Mouse (Mus musculus) kidney, postnatal 4 days (tissue): Measurements from ENCODE around the gene 9330159F19Rik.

ENCODE experiments used
- DNase-seq, 2 experiments: peaks; one replicate each; pipeline ENCODE4 v3.0.0; 2021; ENCODE audit warnings: mixed read lengths in 2 of 2

The 9330159F19Rik gene

DNA sequence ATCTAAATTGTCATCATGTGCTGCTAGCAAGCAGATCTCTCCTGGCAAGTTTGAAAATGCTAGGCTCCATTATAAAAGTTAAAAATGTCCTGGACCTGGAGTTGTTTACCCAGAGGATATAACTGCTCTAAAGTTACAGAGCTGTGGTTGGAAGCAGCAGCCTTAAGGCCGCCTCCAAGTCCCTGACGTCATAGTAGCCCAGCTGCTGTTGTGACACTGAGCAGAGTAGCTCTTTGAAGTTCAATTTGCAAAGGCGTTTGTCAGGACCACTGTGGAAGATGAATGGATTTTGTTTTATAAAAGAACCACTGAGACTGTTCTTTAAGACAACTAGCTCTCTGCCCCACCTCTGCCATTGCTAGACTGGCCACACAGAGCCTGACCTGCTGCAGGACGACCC, at the start of gene 9330159F19Rik:
Gene 9330159F19Rik, plus strand, starts transcription at position 154 of the 400 bp plus-strand sequence.
- DNase-seq = peak; percentile 53 to 56

DNA sequence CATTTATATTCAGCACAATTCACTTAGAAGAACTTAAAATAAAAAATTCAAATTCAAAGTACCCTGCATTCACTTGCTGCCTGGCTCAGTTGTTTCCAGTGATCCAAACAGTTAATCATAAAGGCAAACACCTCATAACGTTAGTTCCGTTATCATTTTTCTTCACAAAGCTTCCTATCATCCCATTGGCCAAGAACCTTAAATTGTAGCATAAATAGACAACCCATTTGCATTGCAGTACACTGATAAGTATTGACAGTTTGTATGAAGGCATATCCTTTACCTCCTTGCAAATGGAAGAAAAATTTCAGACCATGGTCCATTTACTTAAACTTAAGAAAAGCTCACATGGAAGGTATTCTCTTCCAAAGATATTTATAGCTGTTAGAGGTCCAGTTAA, 49.7 kb upstream of the 9330159F19Rik start:
- DNase-seq = no peak

DNA sequence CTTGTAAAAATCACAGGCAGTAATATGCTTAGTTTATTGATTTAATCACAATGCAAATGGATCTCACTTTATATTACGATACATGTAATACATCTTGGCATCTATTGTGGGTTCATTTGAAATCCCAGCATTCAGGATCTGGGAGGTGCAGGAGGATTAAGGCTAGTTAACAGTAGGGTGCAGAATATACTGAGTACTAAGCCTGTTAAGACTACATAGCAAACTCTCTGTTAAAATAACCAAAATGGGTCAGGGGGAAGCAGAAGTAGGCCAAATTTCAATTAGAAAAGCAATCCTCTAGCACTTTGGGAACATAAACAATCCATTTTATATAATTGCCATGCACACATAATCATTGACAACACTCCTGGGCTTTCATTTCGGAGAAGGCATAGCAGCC, 37.6 kb upstream of the 9330159F19Rik start:
- no peak for DNase-seq

DNA sequence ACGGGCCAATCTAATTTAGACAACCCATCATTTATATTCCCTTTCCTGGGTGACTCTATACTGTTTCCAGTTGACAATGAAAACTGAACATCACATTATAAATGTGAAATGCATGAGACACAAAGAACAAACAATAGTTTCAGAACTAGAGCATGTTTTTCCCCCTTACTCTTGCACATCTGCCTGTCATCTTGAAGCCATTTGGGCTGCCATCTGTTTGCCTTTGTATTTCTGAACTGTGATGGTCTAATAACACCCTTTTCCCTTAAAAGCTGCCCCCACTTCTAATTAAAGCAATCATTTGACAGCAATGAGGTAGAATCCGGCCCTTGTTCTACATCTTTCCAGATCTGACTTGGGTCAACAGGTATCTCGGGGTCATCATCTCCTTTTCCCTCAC, 35.8 kb upstream of the 9330159F19Rik start:
- DNase-seq = no peak

DNA sequence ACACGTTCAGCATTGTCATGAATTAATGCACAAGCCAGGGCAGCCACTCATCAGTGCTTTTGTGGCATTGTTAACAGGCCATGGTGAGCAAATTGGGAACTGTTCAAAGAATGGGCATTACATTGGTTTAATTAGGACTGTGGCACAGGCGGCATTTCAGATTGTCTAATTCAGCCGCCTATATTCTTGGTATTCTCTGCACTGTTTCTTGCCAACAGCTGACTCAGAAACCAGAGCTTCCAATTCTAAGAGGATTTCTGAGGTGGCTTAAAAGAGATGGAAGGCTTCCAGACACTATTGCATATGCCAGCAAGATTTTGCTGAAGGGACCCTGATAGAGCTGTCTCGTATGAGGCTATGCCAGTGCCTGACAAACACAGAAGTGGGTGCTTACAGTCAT, 34.5 kb upstream of the 9330159F19Rik start:
- DNase-seq = no peak

DNA sequence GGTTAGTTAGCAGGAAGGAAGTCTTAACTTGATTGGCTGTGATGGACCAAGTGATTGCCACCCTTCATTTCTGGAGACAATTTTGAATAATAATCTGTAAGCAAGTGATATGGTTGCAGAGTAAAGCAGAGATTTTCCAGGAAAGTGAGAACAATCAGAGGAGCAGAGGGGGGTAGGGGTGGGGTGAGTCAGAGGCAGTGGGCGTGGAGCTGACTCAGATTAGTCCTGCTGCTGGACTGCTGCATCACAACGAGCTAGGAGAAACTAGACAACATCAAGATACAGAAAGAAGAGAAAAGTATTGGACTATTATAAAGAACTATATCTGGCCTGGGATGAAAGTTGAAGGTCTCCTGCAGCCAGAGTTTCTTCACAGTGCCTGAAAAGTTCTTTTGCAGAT, 33.4 kb upstream of the 9330159F19Rik start:
- no peak for DNase-seq

DNA sequence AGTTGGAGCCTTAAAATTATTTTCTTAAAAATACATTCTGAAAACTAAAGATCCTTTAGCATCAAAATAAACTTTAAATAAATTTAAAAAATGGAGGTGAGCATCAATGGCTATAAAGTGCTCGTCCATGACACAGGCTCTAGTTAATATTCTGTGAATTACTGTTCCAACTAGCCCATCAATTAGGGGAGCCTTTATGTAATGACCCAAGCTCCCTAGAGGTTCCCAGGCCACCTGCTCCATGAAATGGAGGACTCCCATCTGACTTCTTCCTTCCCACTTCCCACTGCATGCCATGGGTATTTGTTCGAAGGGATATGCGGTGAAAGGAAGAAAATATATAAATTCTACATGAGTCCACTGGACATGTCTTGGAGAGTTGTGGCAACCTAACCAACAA, 31.2 kb upstream of the 9330159F19Rik start:
- DNase-seq = no peak

DNA sequence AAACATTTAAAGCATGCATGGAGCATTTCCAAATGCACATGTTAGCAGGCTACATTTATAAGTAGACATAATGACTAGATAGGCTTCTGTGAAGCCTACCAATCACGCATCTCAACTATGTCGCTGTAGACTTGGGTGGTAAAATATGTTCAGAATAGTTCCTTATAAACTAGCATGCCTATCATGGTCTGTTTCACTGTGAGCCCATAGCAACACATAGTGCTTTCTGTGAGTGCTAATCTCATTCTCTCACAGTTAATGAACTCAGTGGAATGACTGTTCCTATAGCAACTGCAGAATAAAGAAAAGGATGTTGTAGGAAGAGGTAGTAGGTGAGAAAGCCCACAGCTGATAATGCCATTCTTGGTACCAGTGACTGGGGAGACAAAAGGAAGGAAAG, 30.4 kb upstream of the 9330159F19Rik start:
- no peak for DNase-seq

DNA sequence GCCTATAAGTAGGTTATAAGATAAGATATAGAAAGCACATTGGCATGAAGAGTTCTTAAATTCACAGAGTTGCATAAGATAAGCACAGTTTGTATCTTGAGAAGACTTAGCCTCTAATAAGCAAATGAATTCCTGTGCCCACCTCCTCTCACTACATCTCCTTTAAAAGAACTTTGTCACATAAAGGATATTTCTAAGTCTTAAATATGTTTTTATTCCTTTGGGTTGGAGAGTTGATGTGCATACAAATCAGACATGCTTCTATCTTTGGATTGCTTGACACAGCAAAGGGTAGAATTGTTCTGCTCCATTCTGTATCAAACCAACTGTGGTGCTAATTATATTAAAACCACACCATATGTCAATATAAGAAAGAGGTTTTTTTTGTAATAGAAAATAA, 17.6 kb upstream of the 9330159F19Rik start:
- DNase-seq = no peak

DNA sequence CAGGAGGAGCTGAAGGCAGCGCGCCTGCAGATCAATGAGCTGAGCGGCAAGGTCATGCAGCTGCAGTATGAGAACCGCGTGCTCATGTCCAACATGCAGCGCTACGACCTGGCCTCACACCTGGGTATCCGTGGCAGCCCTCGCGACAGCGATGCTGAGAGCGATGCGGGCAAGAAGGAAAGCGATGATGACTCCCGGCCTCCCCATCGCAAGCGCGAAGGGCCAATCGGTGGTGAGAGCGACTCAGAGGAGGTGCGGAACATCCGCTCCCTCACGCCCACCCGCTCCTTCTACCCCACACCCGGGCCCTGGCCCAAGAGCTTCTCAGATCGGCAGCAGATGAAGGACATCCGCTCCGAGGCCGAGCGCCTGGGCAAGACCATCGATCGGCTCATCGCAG, 14.6 kb upstream of the 9330159F19Rik start:
- no peak for DNase-seq

DNA sequence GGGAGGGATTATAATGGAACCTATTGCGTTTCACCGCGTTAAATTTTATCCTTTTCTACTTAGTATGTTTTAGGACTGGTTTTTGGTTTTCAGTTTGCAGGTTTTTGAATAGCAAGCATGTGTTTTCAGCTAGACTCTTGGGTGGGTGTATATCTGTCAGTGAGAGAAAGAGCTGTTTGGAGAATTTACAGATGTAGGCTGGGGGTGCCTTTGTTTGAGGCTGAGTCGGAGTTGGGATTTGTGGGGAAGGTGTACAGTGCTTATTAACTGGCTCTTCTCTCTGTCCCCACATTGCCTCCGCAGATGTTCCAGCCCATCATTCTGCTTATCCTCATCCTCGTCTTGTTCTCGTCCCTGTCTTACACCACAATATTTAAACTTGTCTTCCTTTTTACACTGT, 12.8 kb upstream of the 9330159F19Rik start, which contains the start of gene Gm49353:
Gene Gm49353, plus strand, starts transcription at position 313 of the 400 bp plus-strand sequence.
- no peak for DNase-seq

DNA sequence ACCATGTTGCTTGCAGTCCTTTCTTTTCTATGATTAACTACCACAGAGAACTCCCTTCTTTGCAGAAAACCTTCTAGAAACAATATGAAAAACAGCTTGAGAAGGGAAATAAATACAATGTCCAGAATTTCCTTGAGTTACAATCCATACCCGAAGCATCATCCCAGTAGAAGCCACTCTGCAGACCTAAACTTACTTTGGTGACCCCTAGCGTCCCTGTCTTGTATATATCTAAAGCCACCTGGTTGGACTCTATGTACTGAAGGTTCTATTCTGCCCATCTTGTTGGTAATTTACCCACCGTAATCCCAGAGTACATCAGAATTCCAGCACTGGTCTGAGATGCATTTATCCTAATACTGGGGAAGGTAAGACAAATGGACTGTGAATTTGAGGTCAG, 11.6 kb upstream of the 9330159F19Rik start:
- no peak for DNase-seq

DNA sequence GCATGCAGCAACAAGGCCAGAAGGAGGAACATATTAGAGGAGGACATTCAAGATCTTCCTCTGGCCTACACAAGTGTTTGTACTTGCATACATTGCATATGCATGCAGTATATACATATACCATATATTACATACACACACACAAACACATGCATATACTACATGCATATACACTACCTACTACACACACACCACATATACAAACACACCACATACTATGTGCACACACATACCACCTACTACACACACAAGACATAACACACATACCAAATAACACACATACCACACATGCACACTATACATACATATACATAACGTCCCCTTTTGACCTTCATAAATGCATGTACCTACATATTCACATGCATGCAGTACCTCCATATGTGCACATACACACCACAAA, 10.8 kb upstream of the 9330159F19Rik start:
- no peak for DNase-seq

DNA sequence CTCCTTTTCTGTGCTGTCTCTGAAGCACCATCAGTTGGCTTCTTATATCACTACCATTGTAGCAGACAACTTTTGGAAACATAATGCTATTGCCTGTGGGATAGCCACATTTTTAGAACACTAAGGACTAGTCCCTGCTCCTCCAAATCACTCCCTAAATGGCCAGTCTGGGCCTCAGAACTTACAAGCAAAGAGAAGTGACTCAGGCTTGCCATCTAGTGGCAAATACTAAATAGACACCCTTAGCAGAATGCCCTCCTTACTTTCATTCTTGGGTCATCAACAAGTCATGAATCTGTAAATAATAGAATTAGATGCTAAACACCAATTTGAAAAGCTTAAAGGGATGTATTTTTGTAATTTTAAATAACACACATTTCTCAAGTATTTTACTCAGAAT, 4.7 kb upstream of the 9330159F19Rik start:
- peak in 1 of 2 experiments; percentile 8 for DNase-seq

DNA sequence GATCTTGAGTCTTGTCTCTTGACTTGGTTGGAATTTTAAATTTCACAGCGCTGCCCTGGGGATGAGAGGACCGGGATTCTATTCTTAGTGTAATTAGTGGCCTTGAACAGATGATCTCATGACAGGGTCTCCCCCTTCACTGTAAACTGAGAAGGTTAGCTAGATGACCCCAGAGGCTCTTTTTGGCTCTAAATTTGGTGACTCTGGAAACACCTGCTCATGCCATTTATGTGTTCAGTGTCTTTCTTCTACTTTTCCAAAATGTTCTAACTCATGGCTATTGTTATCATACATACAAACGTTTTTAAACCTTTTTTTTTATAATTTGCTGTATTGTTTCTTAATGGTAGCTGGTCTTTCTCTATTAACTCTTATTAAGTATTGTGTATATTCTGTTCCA, 2.7 kb upstream of the 9330159F19Rik start:
- DNase-seq = no peak

DNA sequence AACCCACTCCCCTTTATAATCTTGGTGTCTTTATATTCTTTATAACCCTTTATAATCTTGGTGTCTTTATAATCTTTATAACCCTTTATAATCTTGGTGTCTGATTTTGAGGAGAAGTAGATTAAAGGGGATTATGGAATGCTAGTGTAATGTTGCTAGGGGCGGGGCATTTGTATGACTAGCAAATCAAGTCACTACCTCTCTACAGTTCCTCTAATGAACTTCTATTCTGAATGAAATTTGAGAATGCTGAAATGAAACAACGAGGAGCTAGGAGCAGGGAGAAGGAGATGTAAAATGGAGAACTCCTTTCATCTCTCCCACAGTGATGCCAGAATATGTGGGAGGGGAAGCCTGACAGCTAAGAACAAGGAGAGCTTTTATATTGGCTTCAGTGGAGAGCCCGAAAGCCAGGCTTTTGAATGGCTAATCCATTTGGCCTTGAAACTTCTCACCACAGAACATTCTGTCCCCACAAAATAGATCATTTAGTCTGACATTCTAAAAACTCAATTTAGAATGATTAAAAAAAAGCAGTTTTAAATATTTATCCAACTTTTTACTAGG, 2.2 kb downstream of the 9330159F19Rik start:
- no peak for DNase-seq

DNA sequence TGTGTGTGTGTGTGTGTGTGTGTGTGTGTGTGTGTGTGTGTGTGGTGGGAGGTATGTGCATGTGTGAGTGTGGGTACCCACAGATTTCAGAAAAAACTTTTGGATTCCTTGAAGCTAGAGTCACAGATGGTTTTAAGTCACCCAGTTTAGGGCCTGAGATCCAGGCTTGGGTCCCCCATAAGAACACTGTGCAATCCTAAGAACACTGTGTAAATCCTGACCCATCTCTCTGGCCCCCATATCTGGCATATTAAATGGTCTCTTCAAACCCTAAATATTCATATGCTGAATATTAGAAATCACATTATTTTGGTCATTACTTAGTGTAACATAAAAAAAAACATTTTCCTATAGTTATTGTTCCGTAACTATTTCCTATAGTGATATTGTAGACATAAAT, 5.6 kb downstream of the 9330159F19Rik start:
- no peak for DNase-seq

DNA sequence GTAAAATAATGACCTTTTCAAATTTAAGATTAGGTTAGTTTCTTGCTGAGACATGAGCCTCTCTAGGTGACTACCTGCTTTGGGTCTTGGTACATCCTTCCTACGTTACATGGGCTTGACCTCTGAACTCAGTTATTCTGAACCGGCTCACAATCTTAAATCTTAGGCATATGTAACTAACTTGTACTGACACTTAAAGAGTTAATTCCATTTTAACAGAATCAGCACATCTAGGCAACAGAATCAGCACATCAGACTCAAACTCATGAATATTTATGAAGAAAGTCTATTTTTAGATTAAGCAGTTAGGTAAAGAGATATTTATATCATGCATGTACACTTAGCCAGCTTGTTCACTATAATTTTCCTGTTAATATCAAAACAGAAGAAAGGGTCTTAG, 6.0 kb downstream of the 9330159F19Rik start:
- DNase-seq = no peak

DNA sequence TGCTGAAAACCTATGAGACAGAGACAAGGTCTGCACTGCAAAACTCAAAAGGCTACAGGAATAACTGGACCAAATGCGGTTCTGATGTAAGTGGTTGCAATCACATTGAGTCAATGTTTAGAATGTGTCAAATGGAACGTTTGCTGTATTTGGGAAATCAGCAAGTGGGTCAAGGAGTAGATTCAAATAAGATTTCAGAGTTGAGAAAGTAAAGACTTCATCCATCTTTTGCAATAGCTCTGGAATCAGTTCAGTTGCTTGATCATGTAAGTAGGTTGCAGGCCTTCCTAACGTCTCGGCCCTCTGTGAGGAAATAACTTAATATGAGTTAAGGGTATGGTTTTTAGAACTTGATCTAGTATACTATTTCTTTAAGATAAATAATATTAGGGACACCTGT, 13.9 kb downstream of the 9330159F19Rik start:
- no peak for DNase-seq

DNA sequence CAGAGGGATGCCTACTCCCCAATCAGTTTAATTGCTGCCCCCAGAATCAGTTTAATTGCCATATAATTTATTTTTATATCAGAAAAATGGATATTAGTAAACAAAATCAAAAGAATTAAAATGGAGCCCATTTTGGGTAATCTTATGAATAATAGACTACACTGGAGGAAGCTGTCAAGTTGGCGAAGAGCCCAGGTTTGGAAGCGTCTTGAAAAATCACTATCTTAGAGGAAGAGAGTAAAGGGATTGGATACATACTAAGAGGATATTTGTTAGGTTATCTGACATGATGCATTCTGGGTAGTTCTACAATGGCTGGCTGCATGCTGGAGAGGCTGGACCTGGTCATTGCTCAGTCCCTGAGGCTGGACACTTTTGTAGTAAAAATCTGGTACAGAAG, 19.8 kb downstream of the 9330159F19Rik start:
- DNase-seq = no peak
